Mouse (Mus musculus): ENCODE results near the gene Dvl2.

GRCm38 (mm10) chr11:70012931-70013330 is 12.5 kb downstream of the Dvl2 start:
- no peak for TF ChIP-seq EP300 (IDR thresholded peaks at IDR 0.05; ENCODE audit: insufficient read depth, low read depth, low read length)
- no peak for TF ChIP-seq CTCF (IDR thresholded peaks at IDR 0.05; ENCODE audit: low read depth, low read length)
- TF ChIP-seq POLR2A (IDR thresholded peaks at IDR 0.05; ENCODE audit: insufficient read depth, low read length), result no peak
